Mouse (Mus musculus): ENCODE results near the gene Tas2r102. TPM values are rescaled to one million over a fixed set of nuclear protein-coding genes. Genes with fewer than 3 reads are reported as not detected.

Gene Tas2r102
- not detected for total RNA-seq (2021)

GRCm38 (mm10) chr6:132761831-132762230 lies at the start of gene Tas2r102:
Gene Tas2r102, plus strand, starts transcription at chr6:132762131.
- intact Hi-C loops (cut with DNase I): no loop called here
- DNase-seq: no peak

- no peak for DNase-seq
Measured at GRCm38 (mm10) chr6:132737935-132738334, 24.0 kb upstream of the Tas2r102 start, which contains the start of gene Tas2r115. Gene Tas2r115, minus strand, starts transcription at chr6:132738035.

GRCm38 (mm10) chr6:132750206-132750605 lies 11.7 kb upstream of the Tas2r102 start:
- no peak for DNase-seq

More at GRCm38 (mm10) chr6:132737935-132738334, 24.0 kb upstream of the Tas2r102 start, which contains the start of gene Tas2r115:
- intact Hi-C loops (cut with DNase I): no loop called here

GRCm38 (mm10) chr6:132754430-132754829 lies 7.5 kb upstream of the Tas2r102 start, which contains the start of gene Tas2r124:
Gene Tas2r124, plus strand, starts transcription at chr6:132754730.
- no peak for DNase-seq
- intact Hi-C loops (cut with DNase I): no loop called here

More at GRCm38 (mm10) chr6:132750206-132750605, 11.7 kb upstream of the Tas2r102 start:
- intact Hi-C loops (cut with DNase I): no loop called here

- DNase-seq: no peak
- intact Hi-C loops (cut with DNase I): no loop called here
Measured at GRCm38 (mm10) chr6:132778062-132778461, 16.1 kb downstream of the Tas2r102 start, which contains the start of gene Tas2r136. Gene Tas2r136, minus strand, starts transcription at chr6:132778162.

GRCm38 (mm10) chr6:132795393-132795792 lies 33.5 kb downstream of the Tas2r102 start:
- intact Hi-C loops (cut with DNase I): no loop called here
- DNase-seq: no peak

- intact Hi-C loops (cut with DNase I): no loop called here
- DNase-seq: no peak
Measured at GRCm38 (mm10) chr6:132802518-132802917, 40.6 kb downstream of the Tas2r102 start, which contains the start of gene Tas2r117. Gene Tas2r117, plus strand, starts transcription at chr6:132802818.

Other genes with a start within 250 kb of the Tas2r102 start
- not detected for gene Prh1, start 192.3 kb upstream of the Tas2r102 start, total RNA-seq (2021)
- not detected for gene Prp2, start 166.2 kb upstream of the Tas2r102 start, total RNA-seq (2021)
- gene A630073D07Rik, start 110.6 kb upstream of the Tas2r102 start, total RNA-seq (2021): not detected
- gene Tas2r120, start 105.2 kb upstream of the Tas2r102 start, total RNA-seq (2021): not detected
- gene Tas2r121, start 61.1 kb upstream of the Tas2r102 start, total RNA-seq (2021): not detected
- gene Tas2r122, start 50.2 kb upstream of the Tas2r102 start, total RNA-seq (2021): not detected
- gene Tas2r115, start 24.1 kb upstream of the Tas2r102 start, total RNA-seq (2021): not detected
- gene Tas2r124, start 7.4 kb upstream of the Tas2r102 start, total RNA-seq (2021): not detected
- gene Tas2r136, start 16.0 kb downstream of the Tas2r102 start, total RNA-seq (2021): not detected
- not detected for gene Tas2r117, start 40.7 kb downstream of the Tas2r102 start, total RNA-seq (2021)
- not detected for gene Tas2r123, start 85.0 kb downstream of the Tas2r102 start, total RNA-seq (2021)
- not detected for gene Tas2r116, start 93.3 kb downstream of the Tas2r102 start, total RNA-seq (2021)
- gene Tas2r110, start 105.9 kb downstream of the Tas2r102 start, total RNA-seq (2021): not detected
- gene Tas2r113, start 130.9 kb downstream of the Tas2r102 start, total RNA-seq (2021): not detected
- gene Tas2r125, start 147.5 kb downstream of the Tas2r102 start, total RNA-seq (2021): not detected
- gene Tas2r129, start 189.0 kb downstream of the Tas2r102 start, total RNA-seq (2021): not detected
- not detected for gene Tas2r131, start 195.8 kb downstream of the Tas2r102 start, total RNA-seq (2021)
- not detected for gene Tas2r109, start 218.8 kb downstream of the Tas2r102 start, total RNA-seq (2021)

Measured in left cerebral cortex, postnatal 4 days (tissue).